Mouse (Mus musculus) ES-Bruce4 (cell line): ENCODE data around the gene Gucy2g.

Experiments
- CTCF ChIP-seq: IDR thresholded peaks from one replicate; pipeline ENCODE4 v1.8.1; 2011; ENCODE audit warnings: low read depth, low read length
- EP300 ChIP-seq: IDR thresholded peaks from 2 replicates; pipeline ENCODE4 v1.6.1; 2011; ENCODE audit warnings: low read depth, low read length; ENCODE audit not compliant: insufficient read depth
- POLR2A ChIP-seq: IDR thresholded peaks from one replicate; pipeline ENCODE4 v1.8.1; 2011; ENCODE audit warnings: low read length; ENCODE audit not compliant: insufficient read depth

GRCm38 (mm10) chr19:55164162-55164561 is 76.9 kb downstream of the Gucy2g start:
- no peak for TF ChIP-seq CTCF
- TF ChIP-seq EP300, result no peak
- TF ChIP-seq POLR2A, result no peak
